Mouse (Mus musculus): ENCODE data around the gene Smoc2. TPM values are rescaled to one million over a fixed set of nuclear protein-coding genes. Genes with fewer than 3 reads are reported as not detected.

Gene Smoc2
- polyA plus RNA-seq, 1 experiment from 2014 or later, result 3.6 TPM

DNA sequence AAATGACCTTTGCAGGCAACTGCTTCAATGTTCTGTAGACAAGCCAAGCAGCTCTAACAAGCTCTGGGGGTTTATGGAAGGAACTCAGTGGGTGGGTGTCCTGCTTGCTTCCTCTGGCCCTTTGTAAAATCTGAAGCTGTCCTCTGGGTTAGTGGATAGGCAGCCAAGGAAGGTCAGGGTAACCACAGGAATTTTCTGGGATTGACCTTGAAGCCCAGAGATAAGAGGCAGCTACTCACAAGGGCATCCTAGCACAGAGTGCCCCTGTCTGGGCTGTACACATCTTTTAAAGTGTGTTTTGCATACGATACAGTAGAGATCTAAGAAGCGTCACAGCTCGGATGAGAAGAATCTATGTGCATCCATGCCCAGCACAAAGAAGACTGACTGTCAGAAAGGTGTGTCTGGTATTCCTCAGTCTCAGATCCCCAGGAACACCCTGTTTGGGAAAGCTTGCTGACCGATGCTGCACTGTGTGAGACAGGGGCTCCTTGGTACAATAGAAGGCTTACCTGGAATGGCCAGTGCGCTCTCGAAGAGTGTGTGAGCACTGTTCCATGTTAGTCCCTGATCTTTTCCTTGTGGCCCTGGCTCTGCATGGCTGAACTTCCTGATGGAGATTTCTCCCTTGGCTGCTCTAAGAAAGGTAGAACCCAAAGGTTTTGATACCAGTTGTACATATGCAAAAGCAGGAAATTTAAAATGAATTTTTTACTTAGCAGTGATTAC is 69.9 kb downstream of the Smoc2 start:
- H3K9me3 ChIP-seq (ENCODE audit: control insufficient read depth, low read length), result no peaks in the 10 kb centered on the region
- no peaks in the 10 kb centered on the region for H3K36me3 ChIP-seq (ENCODE audit: control insufficient read depth, insufficient read depth)
- no peak overlapping the region for H3K4me2 ChIP-seq (ENCODE audit: low read length)
- no peaks in the 10 kb centered on the region for H3K4me1 ChIP-seq (replicated peaks; ENCODE audit: control insufficient read depth, insufficient read depth, low read length)
- no peak overlapping the region for H3K27ac ChIP-seq (ENCODE audit: low read length)
- WGBS, result 91% methylated on average over 6 of the region's 6 CpGs
- ATAC-seq, result no peak
- H3K4me3 ChIP-seq (replicated peaks; ENCODE audit: low read length), result no peak overlapping the region
- no peaks in the 10 kb centered on the region for H3K27me3 ChIP-seq (replicated peaks; ENCODE audit: control insufficient read depth, insufficient read depth, low read length)
- H3K9ac ChIP-seq (replicated peaks; ENCODE audit: low read depth, low read length), result no peak overlapping the region

DNA sequence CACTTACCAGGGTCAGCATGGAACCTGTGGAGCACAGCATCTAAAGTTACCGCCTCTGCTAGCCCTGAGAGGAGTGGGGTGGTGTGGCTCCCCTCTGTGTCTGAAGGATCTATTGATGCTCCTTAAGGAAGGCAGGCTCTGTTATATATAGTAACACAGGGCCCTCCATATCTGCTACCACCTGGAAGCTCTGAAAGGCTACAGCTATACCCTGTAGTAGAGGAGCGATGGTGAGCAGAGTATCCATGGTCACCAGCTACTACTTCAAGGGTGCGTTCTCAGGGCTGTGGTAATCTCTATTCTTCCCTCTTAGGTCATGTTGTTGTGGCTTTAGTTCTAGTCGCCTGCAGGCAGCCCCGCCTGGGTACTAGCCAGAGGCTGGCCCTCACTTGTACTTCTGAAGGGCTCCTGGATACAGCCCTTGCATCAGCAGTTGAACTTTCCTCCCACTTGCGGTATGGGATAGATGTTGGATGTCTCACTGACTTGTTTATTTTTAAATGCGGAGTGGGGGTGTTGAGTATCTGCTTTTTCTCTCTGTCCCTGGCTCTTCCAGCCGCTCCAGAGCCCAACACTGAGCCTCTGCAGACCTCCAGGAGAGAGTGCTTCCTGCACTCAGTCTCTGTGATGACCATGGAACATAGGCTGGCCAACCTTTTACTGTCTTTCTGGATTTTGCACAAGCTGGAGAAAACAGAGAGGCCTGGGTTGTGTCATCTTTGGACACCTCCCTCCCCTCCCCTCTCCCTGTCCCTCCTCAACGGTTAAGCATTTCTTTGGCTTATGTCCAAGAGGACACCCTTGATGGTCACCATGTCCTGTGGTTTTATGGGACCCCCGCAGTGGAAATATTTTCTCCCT is 74.1 kb downstream of the Smoc2 start:
- H3K4me2 ChIP-seq (ENCODE audit: low read length), result no peak overlapping the region
- WGBS, result 89% methylated on average over 10 of the region's 10 CpGs
- ATAC-seq, result no peak
- H3K9me3 ChIP-seq (ENCODE audit: control insufficient read depth, low read length), result no peaks in the 10 kb centered on the region
- H3K27me3 ChIP-seq (replicated peaks; ENCODE audit: control insufficient read depth, insufficient read depth, low read length), result no peaks in the 10 kb centered on the region
- no peaks in the 10 kb centered on the region for H3K36me3 ChIP-seq (ENCODE audit: control insufficient read depth, insufficient read depth)
- no peak overlapping the region for H3K4me3 ChIP-seq (replicated peaks; ENCODE audit: low read length)
- H3K4me1 ChIP-seq (replicated peaks; ENCODE audit: control insufficient read depth, insufficient read depth, low read length), result no peaks in the 10 kb centered on the region
- H3K9ac ChIP-seq (replicated peaks; ENCODE audit: low read depth, low read length), result no peak overlapping the region
- no peak overlapping the region for H3K27ac ChIP-seq (ENCODE audit: low read length)

DNA sequence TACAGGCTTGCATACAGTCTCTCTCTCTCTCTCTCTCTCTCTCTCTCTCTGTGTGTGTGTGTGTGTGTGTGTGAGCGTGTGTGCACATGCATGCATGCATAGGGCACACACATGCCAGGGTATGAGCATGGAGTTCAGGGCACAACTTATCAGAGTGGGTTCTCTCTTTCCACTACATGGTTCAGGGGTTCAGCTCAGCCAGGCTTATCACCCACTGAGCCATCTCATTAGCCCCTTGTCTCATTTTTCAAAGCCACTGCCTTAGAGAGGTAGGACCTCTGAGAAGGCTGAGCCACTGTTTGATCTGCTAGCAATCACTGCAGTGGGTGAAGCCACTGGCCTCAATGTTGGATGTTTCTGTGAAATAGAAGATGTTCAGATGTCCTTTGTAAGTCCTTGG is 82.2 kb downstream of the Smoc2 start:
- Histone ChIP-seq H3K9me3 (ENCODE audit: control insufficient read depth, low read length) (no peaks in the 10 kb centered on the region), H3K9ac (replicated peaks; ENCODE audit: low read depth, low read length) (no peak overlapping the region), H3K4me3 (replicated peaks; ENCODE audit: low read length) (no peak overlapping the region), H3K27me3 (replicated peaks; ENCODE audit: control insufficient read depth, insufficient read depth, low read length) (no peaks in the 10 kb centered on the region), H3K36me3 (ENCODE audit: control insufficient read depth, insufficient read depth) (no peaks in the 10 kb centered on the region), H3K4me1 (replicated peaks; ENCODE audit: control insufficient read depth, insufficient read depth, low read length) (no peaks in the 10 kb centered on the region), H3K27ac (ENCODE audit: low read length) (no peak overlapping the region), H3K4me2 (ENCODE audit: low read length) (no peak overlapping the region)
- ATAC-seq, result no peak
- WGBS, result 92% methylated on average over 1 of the region's 1 CpGs

DNA sequence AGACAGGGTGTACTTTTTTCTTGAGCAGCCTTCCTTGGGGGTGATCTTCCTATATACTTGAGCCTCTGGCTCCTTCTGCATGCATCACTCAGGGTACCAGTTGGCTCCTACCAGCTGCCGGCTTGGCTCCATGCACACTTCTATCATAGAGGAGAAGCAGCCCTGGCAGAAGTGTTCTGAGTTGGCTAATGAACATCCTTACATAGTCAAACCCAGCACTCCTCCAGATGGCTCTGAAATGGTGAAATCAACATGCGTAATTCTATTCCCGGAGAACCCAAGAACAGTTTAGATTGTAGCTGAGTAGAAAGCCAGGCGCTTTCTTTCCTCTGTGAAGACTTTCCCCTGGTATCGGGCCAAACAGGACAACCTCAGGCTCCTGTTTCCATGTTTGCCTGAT is 91.2 kb downstream of the Smoc2 start:
- Histone ChIP-seq H3K4me1 (replicated peaks; ENCODE audit: control insufficient read depth, insufficient read depth, low read length) (peaks cover 12% of the 10 kb centered on the region), H3K27ac (ENCODE audit: low read length) (no peak overlapping the region), H3K4me3 (replicated peaks; ENCODE audit: low read length) (no peak overlapping the region), H3K27me3 (replicated peaks; ENCODE audit: control insufficient read depth, insufficient read depth, low read length) (no peaks in the 10 kb centered on the region), H3K9ac (replicated peaks; ENCODE audit: low read depth, low read length) (no peak overlapping the region), H3K9me3 (ENCODE audit: control insufficient read depth, low read length) (no peaks in the 10 kb centered on the region), H3K36me3 (ENCODE audit: control insufficient read depth, insufficient read depth) (no peaks in the 10 kb centered on the region), H3K4me2 (ENCODE audit: low read length) (no peak overlapping the region)
- 66% methylated on average over 5 of the region's 5 CpGs for WGBS
- peak; percentile 95 for ATAC-seq

DNA sequence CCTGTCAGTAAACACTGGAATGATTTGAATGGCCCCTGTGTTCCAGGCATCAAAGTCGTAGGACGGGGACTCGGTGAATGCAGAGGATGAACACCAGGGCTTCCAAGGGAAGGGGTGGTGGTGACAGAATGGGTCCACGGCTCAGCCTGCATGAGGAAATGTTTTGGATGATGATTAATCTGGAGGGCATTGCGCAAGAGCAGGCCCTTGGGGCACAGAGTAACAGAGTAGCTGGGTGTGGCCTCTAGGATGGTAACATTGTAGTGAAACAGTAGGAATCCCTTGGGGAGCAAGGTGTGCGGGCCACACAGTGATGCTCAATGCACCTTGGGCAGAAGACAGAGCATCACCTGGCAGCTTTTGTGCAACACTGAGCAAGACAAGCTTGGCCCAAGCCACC is 92.3 kb downstream of the Smoc2 start:
- H3K4me3 ChIP-seq (replicated peaks; ENCODE audit: low read length), result no peak overlapping the region
- no peaks in the 10 kb centered on the region for H3K9me3 ChIP-seq (ENCODE audit: control insufficient read depth, low read length)
- H3K4me2 ChIP-seq (ENCODE audit: low read length), result no peak overlapping the region
- WGBS, result 78% methylated on average over 6 of the region's 6 CpGs
- no peak overlapping the region for H3K9ac ChIP-seq (replicated peaks; ENCODE audit: low read depth, low read length)
- no peak overlapping the region for H3K27ac ChIP-seq (ENCODE audit: low read length)
- H3K27me3 ChIP-seq (replicated peaks; ENCODE audit: control insufficient read depth, insufficient read depth, low read length), result no peaks in the 10 kb centered on the region
- no peaks in the 10 kb centered on the region for H3K36me3 ChIP-seq (ENCODE audit: control insufficient read depth, insufficient read depth)
- ATAC-seq, result no peak
- peaks cover 12% of the 10 kb centered on the region for H3K4me1 ChIP-seq (replicated peaks; ENCODE audit: control insufficient read depth, insufficient read depth, low read length)

DNA sequence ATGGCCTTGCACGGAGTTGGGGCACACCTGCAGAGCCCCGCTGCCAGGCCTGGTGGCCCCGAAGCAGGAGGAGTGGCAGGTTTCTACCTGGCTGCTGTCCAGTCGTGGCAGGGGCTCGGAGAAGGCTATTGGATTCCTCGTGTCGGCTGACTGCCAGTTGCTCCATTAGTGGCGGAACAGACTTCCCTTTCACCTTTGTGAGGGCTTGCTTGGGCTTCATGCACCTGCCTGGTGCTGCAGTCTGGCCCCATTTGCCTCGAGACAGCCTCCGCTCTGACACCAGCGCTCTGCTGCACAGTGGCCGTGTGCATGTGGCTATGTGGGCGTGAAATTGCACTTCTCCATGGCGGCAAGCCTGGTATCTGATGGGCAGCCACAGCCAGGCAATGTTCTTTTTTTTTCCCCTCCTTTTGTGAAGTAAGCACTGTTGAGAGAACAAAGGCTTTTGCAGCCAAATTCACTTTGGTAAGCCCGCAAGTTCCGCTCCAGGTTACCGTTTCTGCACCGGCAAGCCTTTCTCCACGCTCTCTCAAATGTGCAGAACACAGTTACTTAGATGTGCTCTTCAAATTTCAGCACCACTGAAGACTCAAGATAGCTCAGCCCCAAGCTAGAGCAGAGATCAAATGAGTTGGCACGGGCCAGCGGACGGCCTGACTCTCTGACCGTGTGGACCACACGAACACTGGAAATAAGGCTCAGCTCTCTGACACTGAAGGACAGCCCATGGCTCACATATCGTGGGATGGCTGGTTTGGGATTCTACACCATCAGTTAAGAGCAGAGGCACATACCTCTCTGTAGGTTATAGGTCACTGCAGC is 93.2 kb downstream of the Smoc2 start:
- ATAC-seq, result peak; percentile 45
- Histone ChIP-seq H3K27ac (ENCODE audit: low read length) (no peak overlapping the region), H3K9ac (replicated peaks; ENCODE audit: low read depth, low read length) (no peak overlapping the region), H3K4me3 (replicated peaks; ENCODE audit: low read length) (no peak overlapping the region), H3K4me1 (replicated peaks; ENCODE audit: control insufficient read depth, insufficient read depth, low read length) (peaks cover 12% of the 10 kb centered on the region), H3K9me3 (ENCODE audit: control insufficient read depth, low read length) (no peaks in the 10 kb centered on the region), H3K27me3 (replicated peaks; ENCODE audit: control insufficient read depth, insufficient read depth, low read length) (no peaks in the 10 kb centered on the region), H3K4me2 (ENCODE audit: low read length) (0 out of 2 replicates have a peak overlapping the region, but pooled peaks have one; percentile 4), H3K36me3 (ENCODE audit: control insufficient read depth, insufficient read depth) (no peaks in the 10 kb centered on the region)
- 57% methylated on average over 25 of the region's 25 CpGs for WGBS

DNA sequence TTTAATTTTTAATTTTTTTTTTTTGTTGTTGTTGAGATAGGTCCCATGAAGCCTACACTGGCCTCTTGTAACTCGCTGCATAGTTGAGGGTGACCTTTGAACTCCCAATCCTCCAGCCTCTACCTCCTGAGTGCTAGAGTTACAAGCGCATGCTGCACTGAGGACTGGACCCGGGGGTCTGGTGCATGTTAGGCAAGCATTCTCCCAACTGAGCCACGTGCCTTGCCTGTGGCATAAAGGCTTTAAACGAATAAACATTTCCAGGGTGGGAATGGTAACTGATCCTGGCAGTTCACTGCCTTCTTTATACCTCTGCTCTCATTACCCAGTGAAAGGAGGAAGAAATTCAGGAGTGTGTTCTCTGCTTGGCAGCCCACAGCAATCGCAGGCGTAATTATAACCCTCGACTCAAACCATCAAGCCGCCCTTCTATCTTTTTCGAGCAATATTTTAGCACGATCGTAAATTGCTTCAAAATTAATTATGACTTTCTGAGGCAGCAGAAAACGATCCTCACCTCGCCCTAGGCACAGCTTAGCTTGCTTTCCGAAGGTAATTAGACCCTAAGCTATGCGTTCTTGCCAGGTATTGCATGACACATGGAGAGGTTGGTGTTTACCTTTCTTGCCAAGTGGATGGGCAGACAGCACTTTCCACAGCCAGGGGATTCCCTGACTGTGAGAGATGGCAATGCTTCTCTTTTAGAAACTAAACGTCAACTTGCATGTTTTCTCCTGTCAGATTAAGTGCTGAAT is 99.6 kb downstream of the Smoc2 start:
- no peaks in the 10 kb centered on the region for H3K9me3 ChIP-seq (ENCODE audit: control insufficient read depth, low read length)
- no peaks in the 10 kb centered on the region for H3K4me1 ChIP-seq (replicated peaks; ENCODE audit: control insufficient read depth, insufficient read depth, low read length)
- H3K27me3 ChIP-seq (replicated peaks; ENCODE audit: control insufficient read depth, insufficient read depth, low read length), result no peaks in the 10 kb centered on the region
- peak; percentile 39; the same call in 1 of the 2 replicates for ATAC-seq
- no peak overlapping the region for H3K27ac ChIP-seq (ENCODE audit: low read length)
- WGBS, result 59% methylated on average over 17 of the region's 17 CpGs
- H3K36me3 ChIP-seq (ENCODE audit: control insufficient read depth, insufficient read depth), result no peaks in the 10 kb centered on the region
- no peak overlapping the region for H3K4me3 ChIP-seq (replicated peaks; ENCODE audit: low read length)
- no peak overlapping the region for H3K4me2 ChIP-seq (ENCODE audit: low read length)
- H3K9ac ChIP-seq (replicated peaks; ENCODE audit: low read depth, low read length), result no peak overlapping the region

DNA sequence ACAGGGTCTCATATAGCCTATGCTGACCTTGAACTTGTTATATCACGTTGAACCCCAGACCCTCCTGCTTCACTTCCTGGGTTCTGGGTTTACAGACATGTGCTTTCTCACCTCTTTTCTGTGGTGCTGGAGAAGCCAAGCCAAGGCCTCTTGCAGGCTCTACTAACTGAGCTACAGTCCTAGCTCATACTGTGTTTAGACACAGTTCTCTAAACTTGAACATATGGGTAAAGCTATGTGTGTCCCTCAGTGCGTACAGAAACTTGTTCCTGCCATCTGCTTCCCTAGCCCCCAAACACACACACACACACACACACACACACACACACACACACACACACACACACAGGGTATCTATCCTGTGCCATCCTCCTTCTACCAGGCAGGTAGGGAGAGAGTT is 100.2 kb downstream of the Smoc2 start:
- Histone ChIP-seq H3K4me1 (replicated peaks; ENCODE audit: control insufficient read depth, insufficient read depth, low read length) (no peaks in the 10 kb centered on the region), H3K4me2 (ENCODE audit: low read length) (no peak overlapping the region), H3K27ac (ENCODE audit: low read length) (no peak overlapping the region), H3K27me3 (replicated peaks; ENCODE audit: control insufficient read depth, insufficient read depth, low read length) (no peaks in the 10 kb centered on the region), H3K9ac (replicated peaks; ENCODE audit: low read depth, low read length) (no peak overlapping the region), H3K9me3 (ENCODE audit: control insufficient read depth, low read length) (no peaks in the 10 kb centered on the region), H3K36me3 (ENCODE audit: control insufficient read depth, insufficient read depth) (no peaks in the 10 kb centered on the region), H3K4me3 (replicated peaks; ENCODE audit: low read length) (no peak overlapping the region)
- 68% methylated on average over 2 of the region's 2 CpGs for WGBS
- peak; percentile 84 for ATAC-seq
